Mouse (Mus musculus) embryonic facial prominence, embryonic 15.5 days (tissue): ENCODE measurements around the gene Svbp. TPM values are rescaled to one million over a fixed set of nuclear protein-coding genes. Genes with fewer than 3 reads are reported as not detected.
A peak's percentile ranks its signal among the peaks of the same experiment; 100 is the strongest.

Source experiments
- ATAC-seq: fragments of 200-750 bp; cut with Nextera tagmentation; 2 replicates; pipeline ENCODE4 v1.8.0; 2017; ENCODE audit warnings: low read depth, moderate TSS enrichment; ENCODE audit not compliant: insufficient number of reproducible peaks, low FRiP score, low TSS enrichment
- H3K27ac ChIP-seq: fragments of 300-500 bp; sonication (generic); replicated peaks from 2 replicates; pipeline ENCODE4 v1.5.1; 2015; ENCODE audit warnings: mild to moderate bottlenecking, inconsistent platforms
- H3K27me3 ChIP-seq: fragments of 300-500 bp; sonication (generic); 2 replicates; pipeline ENCODE4 v1.6.1; 2015; ENCODE audit warnings: inconsistent platforms
- H3K36me3 ChIP-seq: fragments of 300-500 bp; sonication (generic); 2 replicates; pipeline ENCODE4 v1.6.1; 2015; ENCODE audit warnings: mild to moderate bottlenecking, inconsistent platforms
- H3K4me1 ChIP-seq: fragments of 300-500 bp; sonication (generic); 2 replicates; pipeline ENCODE4 v1.6.1; 2015; ENCODE audit warnings: inconsistent platforms
- H3K4me2 ChIP-seq: fragments of 300-500 bp; sonication (generic); replicated peaks from 2 replicates; pipeline ENCODE4 v1.6.1; 2015; ENCODE audit warnings: mild to moderate bottlenecking, inconsistent platforms
- H3K4me3 ChIP-seq: fragments of 300-500 bp; sonication (generic); replicated peaks from 2 replicates; pipeline ENCODE4 v1.5.1; 2015; ENCODE audit warnings: mild to moderate bottlenecking, inconsistent platforms
- H3K9ac ChIP-seq: fragments of 300-500 bp; sonication (generic); 2 replicates; pipeline ENCODE4 v1.6.1; 2015; ENCODE audit warnings: inconsistent platforms
- H3K9me3 ChIP-seq: fragments of 300-500 bp; sonication (generic); replicated peaks from 2 replicates; pipeline ENCODE4 v1.6.1; 2016; ENCODE audit warnings: inconsistent platforms
- WGBS: fragments of 180-500 bp; shearing (Covaris S2); methylation state at CpG from one replicate; pipeline ENCODE4 v1.1.7; 2015; 5-methylcytosine and 5-hydroxymethylcytosine counted together
- polyA plus RNA-seq: library from polyadenylated mRNA; unstranded; fragments of >200 nt; fragmentation: Nextera tagmentation; extraction: Ambion mirVana; gene quantifications from 2 replicates; pipeline ENCODE4 v1.2.1, GENCODE M21; 2015

Gene Svbp
- polyA plus RNA-seq, 1 experiment from 2014 or later = 213 TPM

- WGBS = 34% methylated on average over 18 of the region's 18 CpGs
- Histone ChIP-seq H3K27me3 (no peaks in the 10 kb centered on the region), H3K9ac (peak overlapping the region; percentile 59), H3K36me3 (peaks cover 27% of the 10 kb centered on the region), H3K27ac (no peak overlapping the region), H3K4me2 (peak overlapping the region; percentile 60), H3K4me1 (peaks cover 17% of the 10 kb centered on the region), H3K9me3 (no peaks in the 10 kb centered on the region), H3K4me3 (peak overlapping the region; percentile 75)
- ATAC-seq = no peak
Observed at GRCm38 (mm10) chr4:119172919-119173650, 22.0 kb upstream of the Svbp start.

- Histone ChIP-seq H3K4me1 (peaks cover 17% of the 10 kb centered on the region), H3K36me3 (peaks cover 18% of the 10 kb centered on the region), H3K9me3 (no peaks in the 10 kb centered on the region), H3K9ac (peak within 1 kb of the TSS; percentile 59), H3K27me3 (no peaks in the 10 kb centered on the region), H3K4me3 (peak within 1 kb of the TSS; percentile 75), H3K4me2 (peak within 1 kb of the TSS; percentile 60), H3K27ac (0 out of 2 replicates have a peak within 1 kb of the TSS, but pooled peaks have one; percentile 61)
- ATAC-seq = peak; percentile 99
- WGBS = under 1% methylated on average over 40 of the region's 40 CpGs
Observed at GRCm38 (mm10) chr4:119173851-119174453, 21.2 kb upstream of the Svbp start, which contains the start of gene Zfp691. TSS of gene Zfp691 (minus strand) at chr4:119174195.

DNA sequence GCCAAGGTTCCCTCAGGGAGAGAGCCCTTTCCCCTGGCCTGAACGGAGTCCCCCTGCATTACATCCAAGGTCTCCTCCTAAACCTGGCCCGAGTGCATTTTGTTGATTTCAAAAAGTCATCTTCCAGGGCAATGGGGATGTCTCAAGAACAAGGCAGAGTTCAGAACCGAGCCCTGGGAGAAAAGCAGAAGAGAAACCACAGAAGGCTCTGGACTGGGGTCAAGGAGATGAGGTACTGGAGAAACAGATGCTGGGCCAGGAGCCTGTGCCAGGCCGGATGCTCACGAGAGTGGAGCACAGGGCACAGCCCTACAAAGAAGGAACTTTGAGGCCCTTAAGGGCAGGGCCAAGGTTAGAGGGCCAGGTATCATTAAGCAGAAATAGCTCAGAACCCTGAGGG is 17.4 kb upstream of the Svbp start:
- H3K9ac ChIP-seq = no peak overlapping the region
- H3K36me3 ChIP-seq = no peaks in the 10 kb centered on the region
- 70% methylated on average over 5 of the region's 5 CpGs for WGBS
- H3K4me2 ChIP-seq = no peak overlapping the region
- no peak for ATAC-seq
- no peak overlapping the region for H3K4me3 ChIP-seq
- no peaks in the 10 kb centered on the region for H3K27me3 ChIP-seq
- H3K4me1 ChIP-seq = peaks cover 6% of the 10 kb centered on the region
- no peak overlapping the region for H3K27ac ChIP-seq
- H3K9me3 ChIP-seq = no peaks in the 10 kb centered on the region

GRCm38 (mm10) chr4:119178331-119178730 is 16.8 kb upstream of the Svbp start:
- H3K27ac ChIP-seq = no peak overlapping the region
- ATAC-seq = no peak
- H3K4me2 ChIP-seq = no peak overlapping the region
- H3K4me1 ChIP-seq = 0 out of 2 replicates have a peak, but pooled peaks cover under 1% of the 10 kb centered on the region
- no peaks in the 10 kb centered on the region for H3K36me3 ChIP-seq
- no peaks in the 10 kb centered on the region for H3K27me3 ChIP-seq
- WGBS = 67% methylated on average over 18 of the region's 18 CpGs
- no peak overlapping the region for H3K4me3 ChIP-seq
- no peak overlapping the region for H3K9ac ChIP-seq
- no peaks in the 10 kb centered on the region for H3K9me3 ChIP-seq

DNA sequence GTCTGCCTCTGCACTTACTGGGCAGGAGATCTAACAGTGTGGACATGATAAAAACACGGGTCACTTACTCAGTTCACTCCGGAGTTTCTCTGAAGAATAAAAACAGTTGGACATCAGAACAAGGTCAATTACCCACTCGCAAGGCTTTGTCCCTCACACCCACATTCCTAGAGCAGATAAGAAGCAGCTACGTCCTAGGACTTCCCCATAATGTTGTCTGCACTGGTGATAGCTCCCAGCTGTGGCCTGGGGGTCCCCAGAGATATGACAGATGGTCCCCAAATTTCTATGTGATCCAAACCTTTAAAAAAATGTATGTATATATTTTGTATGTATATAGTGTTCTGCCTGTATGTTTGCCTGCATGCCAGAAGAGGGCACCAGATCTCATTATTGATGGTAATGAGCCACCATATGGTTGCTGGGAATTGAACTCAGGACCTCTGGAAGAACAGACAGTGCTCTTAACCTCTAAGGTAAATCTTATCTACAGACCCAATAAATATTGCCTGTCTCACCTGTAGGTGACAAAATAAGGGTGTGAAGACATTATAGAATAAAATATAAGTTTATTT is 14.9 kb upstream of the Svbp start:
- Histone ChIP-seq H3K27ac (no peak overlapping the region), H3K4me3 (no peak overlapping the region), H3K4me2 (no peak overlapping the region), H3K9me3 (no peaks in the 10 kb centered on the region), H3K27me3 (no peaks in the 10 kb centered on the region), H3K9ac (no peak overlapping the region), H3K4me1 (no peaks in the 10 kb centered on the region), H3K36me3 (no peaks in the 10 kb centered on the region)
- WGBS = 51% methylated on average over 4 of the region's 4 CpGs
- ATAC-seq = no peak

GRCm38 (mm10) chr4:119181456-119181855 is 13.7 kb upstream of the Svbp start:
- no peaks in the 10 kb centered on the region for H3K9me3 ChIP-seq
- H3K27me3 ChIP-seq = no peaks in the 10 kb centered on the region
- no peak overlapping the region for H3K27ac ChIP-seq
- H3K4me3 ChIP-seq = no peak overlapping the region
- H3K36me3 ChIP-seq = no peaks in the 10 kb centered on the region
- H3K4me2 ChIP-seq = no peak overlapping the region
- 74% methylated on average over 9 of the region's 9 CpGs for WGBS
- no peak for ATAC-seq
- no peak overlapping the region for H3K9ac ChIP-seq
- H3K4me1 ChIP-seq = no peaks in the 10 kb centered on the region

DNA sequence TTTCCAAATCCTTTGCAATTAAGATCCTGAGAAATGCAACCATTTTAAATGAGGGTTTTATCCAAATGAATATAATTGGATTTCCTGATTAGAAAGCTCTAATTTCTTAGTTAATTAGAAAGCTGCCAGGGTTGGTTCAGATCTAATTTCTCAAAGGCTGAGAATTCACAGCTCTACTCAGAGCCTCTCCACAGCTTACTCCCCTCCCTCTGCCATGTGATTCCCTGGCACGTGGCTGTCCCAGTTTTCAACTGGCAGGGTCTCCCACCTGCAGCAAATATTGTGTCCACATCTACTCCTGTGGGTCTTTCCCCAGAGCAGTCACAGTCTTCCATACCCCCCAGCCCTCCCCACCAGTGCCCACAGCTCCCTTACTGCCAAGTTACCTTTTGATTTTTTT is 11.6 kb upstream of the Svbp start:
- Histone ChIP-seq H3K4me1 (no peaks in the 10 kb centered on the region), H3K4me2 (no peak overlapping the region), H3K27ac (no peak overlapping the region), H3K27me3 (0 out of 2 replicates have a peak, but pooled peaks cover 3% of the 10 kb centered on the region), H3K4me3 (no peak overlapping the region), H3K36me3 (no peaks in the 10 kb centered on the region), H3K9ac (no peak overlapping the region), H3K9me3 (no peaks in the 10 kb centered on the region)
- no peak for ATAC-seq
- WGBS = 54% methylated on average over 1 of the region's 1 CpGs

DNA sequence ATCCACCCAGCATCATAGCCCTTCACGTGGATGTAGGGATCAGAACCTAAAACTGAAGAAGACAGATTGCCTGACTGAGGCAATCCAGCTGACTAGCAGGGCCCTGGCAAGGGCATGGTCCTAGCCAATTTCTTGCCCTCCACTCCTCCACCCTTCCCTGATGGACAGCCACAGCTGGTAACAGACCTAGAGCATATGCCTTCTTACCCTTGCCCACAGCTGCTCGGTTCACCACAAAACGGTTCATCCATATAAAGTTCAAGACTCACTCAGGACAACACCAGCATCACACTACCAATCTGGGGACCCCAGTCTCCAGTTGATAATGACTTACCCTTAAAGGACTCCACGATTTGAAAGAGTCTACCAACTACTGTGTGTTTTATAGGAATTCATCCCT is 9.3 kb upstream of the Svbp start:
- 75% methylated on average over 4 of the region's 4 CpGs for WGBS
- Histone ChIP-seq H3K4me3 (no peak overlapping the region), H3K9ac (no peak overlapping the region)

GRCm38 (mm10) chr4:119188060-119188785 is 6.9 kb upstream of the Svbp start:
- no peak overlapping the region for H3K4me2 ChIP-seq
- no peak overlapping the region for H3K27ac ChIP-seq
- H3K27me3 ChIP-seq = 0 out of 2 replicates have a peak, but pooled peaks cover 3% of the 10 kb centered on the region
- no peak overlapping the region for H3K9ac ChIP-seq
- WGBS = 54% methylated on average over 11 of the region's 11 CpGs
- no peak for ATAC-seq
- no peaks in the 10 kb centered on the region for H3K36me3 ChIP-seq
- H3K4me1 ChIP-seq = no peaks in the 10 kb centered on the region
- H3K9me3 ChIP-seq = no peaks in the 10 kb centered on the region
- no peak overlapping the region for H3K4me3 ChIP-seq

More for the DNA sequence above, 9.3 kb upstream of the Svbp start:
- Histone ChIP-seq H3K27me3 (0 out of 2 replicates have a peak, but pooled peaks cover 3% of the 10 kb centered on the region), H3K27ac (no peak overlapping the region), H3K36me3 (no peaks in the 10 kb centered on the region), H3K4me1 (no peaks in the 10 kb centered on the region), H3K9me3 (no peaks in the 10 kb centered on the region), H3K4me2 (no peak overlapping the region)
- no peak for ATAC-seq

GRCm38 (mm10) chr4:119189392-119189791 is 5.7 kb upstream of the Svbp start:
- Histone ChIP-seq H3K36me3 (no peaks in the 10 kb centered on the region), H3K4me2 (no peak overlapping the region), H3K4me1 (no peaks in the 10 kb centered on the region), H3K4me3 (no peak overlapping the region), H3K9ac (no peak overlapping the region), H3K27me3 (0 out of 2 replicates have a peak, but pooled peaks cover 3% of the 10 kb centered on the region), H3K9me3 (no peaks in the 10 kb centered on the region), H3K27ac (no peak overlapping the region)
- ATAC-seq = no peak
- 76% methylated on average over 6 of the region's 6 CpGs for WGBS

DNA sequence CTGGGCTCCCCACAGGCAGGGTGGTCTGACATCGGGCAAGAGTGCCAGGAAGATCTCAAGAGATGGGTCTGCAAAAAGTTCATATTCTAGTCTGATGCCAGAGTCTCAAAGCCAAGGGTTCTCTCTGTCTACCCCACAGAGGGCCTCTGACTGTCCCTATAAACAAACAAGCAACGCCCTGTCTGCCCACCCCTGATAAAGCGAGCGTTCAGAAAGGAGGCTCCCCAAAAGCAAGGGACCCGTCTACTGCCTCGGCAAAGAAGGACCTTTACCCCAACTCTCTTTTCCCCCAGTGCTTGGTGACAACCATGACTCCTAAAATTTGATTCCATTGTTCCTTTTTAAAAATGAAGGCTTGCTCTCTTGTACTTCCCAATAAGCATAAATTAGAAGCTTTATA is 5.2 kb upstream of the Svbp start, which contains the start of gene Ermap:
Gene Ermap, minus strand, starts transcription at position 148 of the 400 bp plus-strand sequence.
- no peak within 1 kb of the TSS for H3K9ac ChIP-seq

More for the DNA sequence above, 5.2 kb upstream of the Svbp start, which contains the start of gene Ermap:
- H3K27me3 ChIP-seq = 0 out of 2 replicates have a peak, but pooled peaks cover 3% of the 10 kb centered on the region
- no peaks in the 10 kb centered on the region for H3K4me1 ChIP-seq
- no peak within 1 kb of the TSS for H3K4me3 ChIP-seq
- H3K27ac ChIP-seq = no peak within 1 kb of the TSS
- H3K9me3 ChIP-seq = no peaks in the 10 kb centered on the region
- WGBS = 68% methylated on average over 6 of the region's 6 CpGs
- ATAC-seq = no peak
- H3K36me3 ChIP-seq = no peaks in the 10 kb centered on the region
- H3K4me2 ChIP-seq = no peak within 1 kb of the TSS
